Mouse (Mus musculus) thymus, adult 2 months (tissue): Measurements from ENCODE around the gene Safb.

Experiments used
- CTCF ChIP-seq: fragments of 200-500 bp; IDR thresholded peaks from 2 replicates; pipeline ENCODE4 v1.5.1; 2012; ENCODE audit warnings: mild to moderate bottlenecking, control low read depth, low read length, moderate library complexity, borderline replicate concordance; ENCODE audit not compliant: control insufficient read depth, poor library complexity, insufficient read depth; ENCODE audit errors: extremely low read depth
- POLR2A ChIP-seq: fragments of 200-500 bp; IDR thresholded peaks from 2 replicates; pipeline ENCODE4 v1.6.1; 2012; ENCODE audit warnings: mild to moderate bottlenecking, low read length, control low read depth, moderate library complexity; ENCODE audit not compliant: control insufficient read depth, poor library complexity, insufficient read depth; ENCODE audit errors: extremely low read depth

DNA sequence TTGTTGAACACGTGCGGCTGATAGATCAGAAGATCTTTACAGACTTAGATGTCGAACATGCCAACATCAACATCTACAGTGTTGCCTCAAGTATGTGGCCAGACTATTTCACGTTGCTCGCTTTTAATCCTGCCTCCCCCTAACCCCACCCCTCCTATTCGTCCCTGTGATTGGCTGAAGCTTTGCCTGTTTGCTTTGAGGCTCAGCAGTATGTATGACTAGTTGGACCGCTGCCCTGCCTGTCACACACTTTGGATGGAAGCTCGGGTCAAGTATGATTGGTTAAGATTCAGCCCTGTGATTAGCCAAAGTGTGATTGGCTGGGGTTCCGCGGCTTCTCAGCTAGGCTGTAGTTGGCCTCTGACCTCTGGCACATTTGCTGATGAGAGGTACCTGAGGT is 67.2 kb downstream of the Safb start:
- TF ChIP-seq CTCF, result no peak
- no peak for TF ChIP-seq POLR2A
